Mouse (Mus musculus) liver, adult 2 months (tissue): ENCODE measurements around the gene Fdx1l.

Source experiments
- CTCF ChIP-seq: fragments of 200-500 bp; IDR thresholded peaks from 2 replicates; pipeline ENCODE4 v1.5.1; 2011; ENCODE audit warnings: low read depth, low read length, control low read depth
- POLR2A ChIP-seq: fragments of 200-500 bp; IDR thresholded peaks from 2 replicates; pipeline ENCODE4 v1.6.1; 2011; ENCODE audit warnings: low read length, control low read depth; ENCODE audit not compliant: insufficient read depth; ENCODE audit errors: extremely low read depth

- no peak for TF ChIP-seq POLR2A
- TF ChIP-seq CTCF = no peak
Measured at GRCm38 (mm10) chr9:21051578-21051977, 21.8 kb downstream of the Fdx1l start.
